Comparison of ENCODE assay signal across 7 mouse cellular contexts in genomic region chrX:51736450-51736849, GRCm38 (mm10). TPM values are rescaled to one million over a fixed set of nuclear protein-coding genes. Genes with fewer than 3 reads are reported as not detected.
DNase-seq lines count a peak whose midpoint lies in the region; ATAC-seq lines count a peak whose summit lies in the region.

No protein-coding gene starts in this region.

- H3K4me3 ChIP-seq in liver, embryonic 11.5 days (ENCODE audit: low read depth, low read length), result no peak overlapping the region

- no peaks in the 10 kb centered on the region for H3K9me3 ChIP-seq in liver, embryonic 11.5 days (ENCODE audit: control insufficient read depth, low read length)

- 69% methylated on average over 2 of the region's 2 CpGs for WGBS in liver, embryonic 11.5 days

- no peak overlapping the region for H3K9ac ChIP-seq in liver, embryonic 11.5 days (ENCODE audit: low read depth, low read length)

- H3K27me3 ChIP-seq in liver, embryonic 11.5 days (replicated peaks; ENCODE audit: control insufficient read depth, insufficient read depth, low read length), result no peaks in the 10 kb centered on the region

- DNase-seq in liver, result peak; percentile 29
- DNase-seq in liver, embryonic 11.5 days (ENCODE audit: low spot score), result no peak
- DNase-seq in NIH3T3 (ENCODE audit: low read depth), result peak; percentile 77
- peak; percentile 10 for DNase-seq in c-Kit-positive CD71-positive TER-119-negative erythroid progenitor cells, embryonic 14.5 days (ENCODE audit: low read depth)
- DNase-seq in frontal cortex, postnatal 25 days (ENCODE audit: low spot score in 2 of 2), result peak; percentile 17 to 41
- DNase-seq in layer of hippocampus, postnatal 14 days (ENCODE audit: low spot score in 2 of 2), result peak; percentile 9 to 38
- DNase-seq in retina, postnatal 1 day, result peak; percentile 63

- no peak overlapping the region for H3K27ac ChIP-seq in liver, embryonic 11.5 days (ENCODE audit: low read depth, low read length)

- no peaks in the 10 kb centered on the region for H3K4me1 ChIP-seq in liver, embryonic 11.5 days (replicated peaks; ENCODE audit: control insufficient read depth, insufficient read depth, low read length)

- no peaks in the 10 kb centered on the region for H3K36me3 ChIP-seq in liver, embryonic 11.5 days (ENCODE audit: control insufficient read depth, insufficient read depth, low read length)

- no peak for ATAC-seq in liver, embryonic 11.5 days (replicated peaks; ENCODE audit: low FRiP score)

- H3K4me2 ChIP-seq in liver, embryonic 11.5 days, result no peak overlapping the region

RNA-seq across cellular contexts. Expression of gene Hs6st2, which starts 54.8 kb away (rescaled TPM):
- 6.7 and 7.0 TPM in 2 replicates for polyA plus RNA-seq in liver, embryonic 11.5 days (2014; fragmentation: Nextera tagmentation; extraction: Ambion mirVana)
- 10 to 100 TPM; 27.9 to 35.7 TPM for total RNA-seq in layer of hippocampus, postnatal 14 days (2021)
